Mouse (Mus musculus): ENCODE results near the gene Kif3b.

DNA sequence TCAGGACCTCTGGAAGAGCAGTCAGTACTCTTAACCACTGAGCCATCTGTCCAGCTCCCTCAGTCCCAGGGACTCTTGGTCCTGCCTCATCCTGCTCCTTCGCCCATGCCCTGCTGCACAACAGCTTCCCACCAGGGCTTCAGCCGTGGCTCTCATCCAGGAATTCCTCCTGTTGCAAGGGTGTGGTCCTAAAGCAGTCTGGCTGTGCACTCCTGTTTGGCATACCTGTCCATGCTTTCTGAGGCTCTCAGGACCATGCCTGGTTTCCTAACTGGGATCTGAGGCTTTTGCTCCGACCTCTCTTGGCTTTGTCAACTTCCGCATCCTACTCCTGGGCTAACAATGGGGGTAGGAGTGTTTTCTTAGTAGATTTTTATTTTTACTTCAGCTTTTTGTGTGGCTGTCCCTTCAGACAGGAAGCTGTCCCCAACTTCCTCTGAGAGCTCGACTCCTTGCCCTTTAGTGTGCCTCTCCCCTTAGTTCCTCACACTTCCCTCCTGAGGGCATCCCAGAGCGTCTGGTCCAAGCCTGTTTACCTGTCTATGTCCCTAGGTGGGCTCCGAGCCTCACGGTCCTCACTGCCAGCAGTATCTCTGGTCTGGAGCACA lies 27.9 kb downstream of the Kif3b start:
- TF ChIP-seq CTCF (IDR thresholded peaks at IDR 0.05; ENCODE audit: borderline replicate concordance, control insufficient read depth, extremely low read depth, insufficient read depth, low read length, poor library complexity) (no peak), POLR2A (IDR thresholded peaks at IDR 0.05; ENCODE audit: control insufficient read depth, extremely low read depth, insufficient read depth, low read length, poor library complexity) (no peak)
